Mouse (Mus musculus): ENCODE measurements around the gene Gaa. TPM values are rescaled to one million over a fixed set of nuclear protein-coding genes. Genes with fewer than 3 reads are reported as not detected.
A peak's percentile ranks its signal among the peaks of the same experiment; 100 is the strongest.

Gaa gene
- total RNA-seq, 1 experiment from 2014 or later, result 33.4 TPM

DNA sequence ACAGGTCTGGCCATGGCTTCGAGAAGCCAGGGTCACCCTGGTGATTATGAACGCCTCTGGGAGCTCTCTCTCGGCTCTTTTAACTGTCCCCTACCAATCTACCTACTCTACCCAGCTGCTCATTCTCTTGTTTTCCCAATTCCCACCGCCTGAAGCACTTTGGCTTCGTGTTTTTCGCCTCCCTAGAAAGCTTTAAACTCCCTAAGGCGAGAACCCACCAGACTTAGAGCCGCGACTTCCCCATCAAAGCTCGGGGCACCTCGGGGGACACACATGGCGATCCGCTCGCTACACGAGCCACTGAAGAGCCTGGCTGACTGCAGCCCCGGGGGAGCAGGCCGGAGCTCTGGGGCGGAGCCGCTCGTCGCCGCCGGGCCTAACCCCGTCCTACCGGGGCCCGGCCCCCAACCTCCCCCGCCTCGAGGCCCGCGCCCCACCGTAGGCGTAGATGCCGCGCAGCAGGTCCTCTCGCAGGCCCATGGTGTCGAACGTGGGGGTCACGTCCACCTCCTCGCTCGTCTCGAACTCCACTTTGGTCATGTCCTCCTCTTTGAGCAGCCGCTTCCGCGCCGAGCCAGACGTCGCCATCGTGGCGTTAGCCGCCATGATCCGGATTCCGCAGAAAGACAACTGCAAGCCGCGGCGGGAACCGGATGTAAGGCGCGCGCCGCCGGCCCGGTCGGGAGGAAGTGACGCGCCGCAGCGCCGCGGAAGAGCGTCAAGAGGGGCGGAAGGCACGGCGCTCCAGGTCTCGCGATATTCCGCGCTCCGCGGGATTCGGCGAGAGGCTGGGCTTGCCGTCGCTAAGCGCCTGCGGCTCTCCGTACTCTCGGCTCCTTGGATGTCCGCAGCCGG lies 31.9 kb downstream of the Gaa start, which contains the start of gene Eif4a3:
Eif4a3 (minus strand) TSS at position 699 of the 855 bp plus-strand sequence.
- ATAC-seq (replicated peaks; ENCODE audit: low read depth, poor library complexity, severe bottlenecking), result peak; percentile 84

DNA sequence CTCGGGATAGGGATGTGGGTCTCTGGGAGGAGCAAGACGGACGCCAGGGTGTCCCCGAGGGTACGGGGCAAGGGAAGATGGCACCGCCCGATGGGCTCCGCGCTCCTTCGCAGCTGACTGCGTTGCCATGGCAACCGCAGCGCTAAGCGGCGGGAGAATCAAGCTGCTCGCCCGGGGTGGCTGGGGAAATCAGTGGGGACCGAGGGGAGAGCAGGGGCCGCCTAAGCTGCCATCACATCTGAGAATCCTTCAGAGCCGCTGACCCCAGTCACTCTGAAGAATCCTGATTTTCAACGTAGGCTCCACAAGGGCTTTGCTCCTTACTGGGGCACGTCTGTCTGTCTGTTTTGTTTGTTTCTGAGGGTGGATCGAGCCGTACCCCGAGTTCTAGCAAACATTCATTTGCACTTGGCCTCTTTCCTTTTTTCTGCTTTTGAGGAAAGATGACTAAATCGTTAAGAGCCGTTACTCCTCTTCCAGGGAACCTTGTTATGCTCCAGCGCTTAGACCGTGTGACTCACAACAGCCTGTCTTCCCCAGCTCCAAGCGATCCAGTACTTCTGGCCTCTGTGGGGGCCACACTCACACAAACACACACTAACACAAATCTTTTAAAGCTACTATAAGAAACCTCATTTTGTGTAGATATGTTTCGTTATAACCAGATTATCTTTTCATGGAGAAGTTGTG lies 32.7 kb downstream of the Gaa start:
- ATAC-seq (replicated peaks; ENCODE audit: low read depth, poor library complexity, severe bottlenecking), result peak; percentile 48

DNA sequence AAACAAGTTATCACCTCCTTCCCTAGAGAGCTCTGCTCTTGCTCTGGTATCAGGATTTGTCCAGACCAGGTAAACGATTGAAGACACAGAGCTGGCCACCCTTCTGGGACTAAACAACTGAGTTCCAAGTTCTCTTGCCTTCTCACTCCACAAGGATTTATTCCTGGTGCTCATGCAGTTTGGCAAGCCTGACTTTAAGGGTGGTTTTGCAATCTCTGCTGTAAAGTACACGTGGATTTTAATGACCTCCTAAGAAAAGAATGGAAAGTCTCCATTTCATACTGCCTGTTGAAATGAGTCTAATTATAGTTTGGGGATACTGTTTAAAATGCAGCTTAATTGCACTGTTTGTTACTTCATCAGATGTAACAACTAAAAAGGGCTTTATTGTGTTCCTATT lies 33.3 kb downstream of the Gaa start:
- no peak for ATAC-seq (replicated peaks; ENCODE audit: low read depth, poor library complexity, severe bottlenecking)

DNA sequence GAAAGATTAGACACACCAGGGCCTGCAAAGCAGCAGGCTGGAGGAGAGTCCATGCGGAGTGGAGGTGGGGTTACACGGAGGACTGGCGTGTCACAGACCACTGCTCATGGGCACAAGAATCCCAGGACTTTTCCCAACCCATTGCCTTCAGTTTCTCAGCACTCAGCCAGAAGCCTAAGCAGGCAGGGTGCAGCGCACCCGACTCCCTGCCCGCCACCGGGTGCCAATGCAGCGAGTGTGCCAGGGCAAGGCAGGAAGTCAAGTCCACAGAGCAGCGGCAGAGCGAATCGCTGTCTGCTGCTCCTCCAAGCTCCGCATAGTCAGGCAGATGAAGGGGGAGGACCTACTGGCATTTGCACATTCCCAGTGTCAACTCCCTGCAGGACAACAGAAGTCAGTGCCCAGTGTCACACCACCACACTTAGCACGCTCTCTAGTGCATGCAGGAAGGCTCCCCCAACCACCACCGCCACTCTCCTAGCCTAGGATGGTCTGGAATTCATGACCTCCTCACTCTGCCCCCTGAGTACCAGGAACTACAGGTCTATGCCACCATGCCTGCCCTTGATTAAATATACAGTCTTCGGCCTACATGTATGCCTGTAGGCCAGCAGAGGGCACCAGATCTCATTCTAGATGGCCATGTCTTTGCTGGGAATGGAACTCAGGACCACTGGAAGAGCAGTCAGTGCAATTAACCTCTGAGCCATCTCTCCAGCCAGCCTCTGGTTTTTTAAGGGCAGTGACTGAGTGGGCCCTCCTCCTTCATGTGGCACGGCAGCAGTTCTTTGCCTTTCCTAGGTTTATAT lies 37.4 kb downstream of the Gaa start:
- peak; percentile 84 for ATAC-seq (replicated peaks; ENCODE audit: low read depth, poor library complexity, severe bottlenecking)

DNA sequence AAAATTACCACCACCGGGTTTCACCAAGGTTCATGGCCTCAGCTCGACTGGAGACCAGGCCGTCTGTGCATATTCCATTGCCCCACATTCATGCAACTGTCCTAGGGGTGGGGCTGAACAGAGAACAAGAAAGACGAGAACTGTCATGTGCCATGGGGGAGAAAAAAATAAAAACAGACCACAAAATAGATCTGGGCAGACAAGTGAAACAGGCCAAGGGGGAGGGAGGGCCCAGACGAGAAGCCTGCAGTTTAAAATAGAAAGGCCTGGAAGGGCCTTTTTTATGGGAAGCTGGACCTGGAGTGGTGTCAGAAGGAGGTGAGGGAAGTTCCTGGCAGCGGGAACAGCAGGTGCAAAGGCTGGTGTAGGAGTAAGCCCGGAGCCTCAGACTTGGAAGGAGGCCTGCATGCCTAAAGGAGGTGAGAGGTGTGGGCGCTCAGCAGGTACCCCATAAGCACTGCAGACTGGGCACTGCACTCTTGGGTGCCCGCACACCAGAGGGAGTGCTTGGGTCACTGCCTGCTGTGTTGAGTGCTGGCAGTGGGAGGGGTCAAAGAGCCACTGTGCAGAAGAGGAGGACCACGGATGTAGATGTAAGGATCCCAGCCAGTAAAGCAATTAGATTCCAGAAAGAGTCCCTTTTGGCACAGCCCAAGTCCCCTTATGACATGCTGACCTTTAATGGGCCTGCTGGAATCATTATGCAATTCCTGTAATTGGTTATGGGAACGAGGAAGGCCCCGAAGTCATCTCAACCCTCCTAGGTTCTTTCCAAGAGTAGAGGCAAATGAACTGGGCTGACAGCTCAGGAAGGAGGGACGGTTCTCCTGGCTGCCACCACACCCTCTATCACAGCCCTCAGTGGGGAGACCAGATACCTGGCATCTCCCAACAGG lies 39.3 kb downstream of the Gaa start:
- ATAC-seq (replicated peaks; ENCODE audit: low read depth, poor library complexity, severe bottlenecking), result no peak

DNA sequence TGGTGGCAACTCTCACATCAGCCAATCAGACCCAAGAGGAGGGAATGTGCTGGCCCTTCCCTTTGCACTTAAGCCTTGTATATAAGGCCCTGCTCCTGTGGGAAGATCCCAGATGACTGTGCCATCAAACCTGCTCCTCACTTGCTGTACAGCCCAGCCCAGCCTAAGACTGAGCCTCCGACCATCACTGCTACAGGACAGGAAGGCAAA lies 39.9 kb downstream of the Gaa start, which contains the start of gene Card14:
Card14 (plus strand) TSS at position 111 of the 210 bp plus-strand sequence.
- ATAC-seq (replicated peaks; ENCODE audit: low read depth, poor library complexity, severe bottlenecking), result no peak

DNA sequence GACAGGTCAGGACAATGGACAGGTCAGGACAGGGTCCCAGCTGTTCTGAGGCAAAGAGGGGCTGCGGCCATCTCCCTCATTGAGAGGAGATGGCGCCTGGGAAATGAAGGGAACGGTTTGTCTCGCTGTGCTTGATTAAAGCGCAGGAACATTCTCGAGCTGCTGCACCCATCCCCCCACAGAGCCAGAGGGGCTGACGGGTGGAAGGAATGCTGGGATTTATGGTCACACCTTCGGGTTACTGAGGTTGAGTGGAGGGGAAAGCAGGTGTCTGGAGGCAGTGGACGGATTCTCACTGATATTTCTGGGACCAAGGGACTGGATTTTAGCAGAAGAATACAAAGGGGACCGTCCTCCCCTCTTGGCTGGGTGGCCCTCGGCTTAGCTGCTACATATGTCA lies 40.2 kb downstream of the Gaa start:
- ATAC-seq (replicated peaks; ENCODE audit: low read depth, poor library complexity, severe bottlenecking), result no peak

DNA sequence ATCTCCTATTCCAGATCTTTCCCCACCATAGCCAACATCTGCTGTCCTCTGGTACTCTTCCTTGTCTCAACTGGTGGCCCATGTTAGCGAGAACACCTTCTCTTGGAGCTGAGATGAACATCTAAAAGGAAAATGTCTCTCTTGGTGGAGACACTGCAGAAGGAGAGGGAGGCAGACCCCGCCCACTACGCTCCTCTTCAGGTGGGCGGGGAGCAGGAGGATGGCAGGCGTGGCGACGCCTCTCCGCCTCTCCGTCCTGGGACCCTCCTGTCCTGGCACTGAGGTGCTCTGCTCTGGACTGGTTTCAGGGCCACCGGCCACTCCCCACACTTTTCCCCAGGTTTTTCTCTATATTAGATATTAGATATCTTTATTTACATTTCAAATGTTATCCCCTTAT lies 42.9 kb downstream of the Gaa start:
- no peak for ATAC-seq (replicated peaks; ENCODE audit: low read depth, poor library complexity, severe bottlenecking)

DNA sequence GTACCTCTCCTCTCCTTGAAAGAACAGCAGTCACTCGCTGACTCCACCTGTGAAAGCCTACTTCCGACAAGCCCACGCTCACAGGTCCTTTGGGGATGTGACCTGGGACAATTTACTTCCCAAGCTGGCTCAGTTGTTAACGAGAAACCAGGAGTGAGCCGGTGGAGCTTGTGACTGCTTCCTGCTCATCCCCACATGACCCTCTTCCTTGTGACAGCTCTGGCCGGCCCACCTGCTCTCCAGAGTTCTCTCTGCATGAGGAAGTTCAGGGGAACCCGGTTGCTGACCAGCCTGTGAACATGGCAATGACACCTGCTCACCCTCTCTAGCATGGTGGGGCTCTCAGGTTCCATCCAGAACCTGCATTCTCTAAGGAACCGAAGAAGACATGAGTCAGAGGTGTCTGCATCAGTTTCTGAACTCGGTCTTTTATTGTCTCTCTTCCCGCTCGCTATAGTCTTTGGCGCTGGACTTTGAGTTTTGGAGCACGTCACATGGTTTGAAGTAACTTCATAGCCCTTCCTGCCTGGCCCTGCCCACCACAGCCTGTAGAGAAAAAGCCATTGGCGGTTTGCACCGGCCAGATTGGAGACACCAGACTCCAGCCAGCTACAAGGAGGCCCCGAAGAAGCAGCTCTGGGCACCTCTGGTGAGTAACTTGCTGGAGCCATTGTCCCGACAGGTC lies 46.7 kb downstream of the Gaa start:
- ATAC-seq (replicated peaks; ENCODE audit: low read depth, poor library complexity, severe bottlenecking), result no peak

DNA sequence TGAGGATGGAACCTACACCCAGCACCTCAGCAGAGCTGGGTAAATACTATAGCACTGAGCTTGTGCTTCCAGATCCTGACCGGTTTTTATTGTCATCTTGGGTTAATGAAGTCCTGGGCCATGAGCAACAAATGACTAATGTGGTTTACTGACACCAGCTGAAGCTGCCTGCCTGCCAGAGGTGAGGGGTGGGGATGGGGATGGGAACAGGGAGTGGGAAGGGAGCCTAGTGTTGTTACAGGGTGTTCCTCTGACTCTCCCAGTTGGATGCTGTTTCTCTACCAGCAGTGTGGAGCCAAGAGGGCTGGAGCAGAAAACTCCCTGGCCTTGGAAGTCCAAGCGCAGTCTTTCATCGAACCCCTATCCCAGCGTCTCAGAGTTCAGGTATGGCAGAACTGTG lies 49.0 kb downstream of the Gaa start:
- no peak for ATAC-seq (replicated peaks; ENCODE audit: low read depth, poor library complexity, severe bottlenecking)

DNA sequence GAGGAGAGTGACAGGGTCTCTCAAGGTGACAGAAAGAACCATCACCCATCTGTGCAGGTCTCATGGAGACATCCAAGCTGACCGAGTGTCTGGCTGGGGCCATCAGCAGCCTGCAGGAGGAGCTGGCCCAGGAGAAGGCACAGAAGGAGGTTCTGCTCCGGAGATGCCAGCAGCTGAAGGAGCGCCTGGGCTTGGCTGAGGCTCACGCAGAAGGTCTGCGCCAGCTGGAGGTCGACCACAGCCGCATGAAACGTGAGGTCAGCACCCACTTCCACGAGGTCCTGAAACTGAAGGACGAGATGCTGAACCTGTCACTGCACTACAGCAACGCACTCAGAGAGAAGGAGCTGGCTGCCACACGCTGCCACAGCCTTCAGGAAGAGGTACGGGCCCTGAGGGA lies 54.8 kb downstream of the Gaa start:
- ATAC-seq (replicated peaks; ENCODE audit: low read depth, poor library complexity, severe bottlenecking), result no peak

DNA sequence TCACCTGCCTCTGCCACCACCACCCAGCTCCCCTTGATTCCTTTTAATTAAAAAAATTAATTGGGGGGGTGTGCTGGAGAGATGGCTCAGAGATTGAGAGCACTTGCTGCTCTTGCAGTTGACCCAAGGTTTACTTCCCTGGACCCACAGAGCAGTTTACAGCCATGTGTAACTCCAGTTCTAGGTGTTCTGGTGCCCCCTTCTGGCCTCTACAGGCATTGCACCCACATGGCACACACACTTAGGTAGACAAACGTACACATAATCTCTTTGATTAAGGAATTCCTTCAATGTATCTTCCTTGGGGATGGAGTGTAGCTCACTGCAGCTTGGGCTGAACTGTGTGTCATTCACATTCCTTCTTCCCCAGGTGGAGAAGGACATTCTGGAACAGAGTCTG lies 57.4 kb downstream of the Gaa start:
- no peak for ATAC-seq (replicated peaks; ENCODE audit: low read depth, poor library complexity, severe bottlenecking)

DNA sequence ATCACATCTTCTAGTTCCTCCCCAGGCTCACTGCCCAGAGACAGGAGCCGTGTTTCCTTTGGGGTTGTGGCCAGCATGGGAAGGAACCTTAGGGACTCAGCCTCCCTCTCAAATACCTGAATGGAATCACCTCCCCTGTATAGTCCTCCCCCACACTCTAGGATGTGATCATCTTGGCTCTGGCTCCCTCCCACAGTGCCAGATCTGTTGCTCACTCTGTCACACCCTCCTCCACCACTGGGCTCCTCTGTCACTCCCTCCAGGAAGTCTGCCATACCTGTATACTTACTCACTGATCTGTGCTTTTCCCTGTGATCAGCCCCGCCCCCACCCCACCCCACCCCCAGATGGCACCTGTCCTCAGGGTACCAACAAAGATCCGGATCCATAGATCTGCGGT lies 62.9 kb downstream of the Gaa start:
- ATAC-seq (replicated peaks; ENCODE audit: low read depth, poor library complexity, severe bottlenecking), result no peak

DNA sequence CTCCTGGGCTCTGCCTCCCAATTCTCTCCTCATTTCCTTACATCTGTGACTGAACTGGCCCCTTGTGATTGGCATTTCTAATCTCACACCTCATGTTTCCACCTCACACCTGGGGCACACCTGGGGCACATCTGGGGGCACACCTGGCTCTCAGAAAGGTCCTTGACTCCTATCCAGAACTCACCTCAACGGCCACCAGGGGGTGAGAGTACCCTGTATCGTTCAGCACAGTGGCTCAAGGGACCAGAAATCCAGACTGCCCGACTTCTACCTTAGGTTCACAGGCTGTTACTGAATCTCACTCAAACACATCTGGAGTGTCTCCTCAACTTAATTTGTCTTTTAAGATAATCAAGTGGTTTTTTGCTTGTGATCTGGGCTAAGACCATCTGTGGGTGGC lies 64.3 kb downstream of the Gaa start:
- 0 out of 2 replicates have a peak, but pooled peaks have one; percentile 15 for ATAC-seq (replicated peaks; ENCODE audit: low read depth, poor library complexity, severe bottlenecking)

Other genes with a start within 250 kb of the Gaa start
- 7.3 and 8.3 TPM in 2 replicates for gene Cbx2, start 244.9 kb upstream of the Gaa start, total RNA-seq (2017)
- 1.4 and 2.5 TPM in 2 replicates for gene Cbx8, start 226.9 kb upstream of the Gaa start, total RNA-seq (2017)
- gene Cbx4, start 181.7 kb upstream of the Gaa start, total RNA-seq (2017), result 11.3 and 24.6 TPM in 2 replicates
- gene Tbc1d16, start 39.4 kb upstream of the Gaa start, total RNA-seq (2017), result 3.5 and 4.3 TPM in 2 replicates
- gene Ccdc40, start 39.3 kb upstream of the Gaa start, total RNA-seq (2017), result 11.5 and 24.3 TPM in 2 replicates
- 212 and 226 TPM in 2 replicates for gene Eif4a3, start 32.2 kb downstream of the Gaa start, total RNA-seq (2017)
- not detected in 2 replicates for gene Card14, start 39.9 kb downstream of the Gaa start, total RNA-seq (2017)
- 4.3 and 6.7 TPM in 2 replicates for gene Sgsh, start 87.6 kb downstream of the Gaa start, total RNA-seq (2017)
- 0.44 and 1.4 TPM in 2 replicates for gene Slc26a11, start 87.7 kb downstream of the Gaa start, total RNA-seq (2017)
- 74.5 and 78.2 TPM in 2 replicates for gene Rnf213, start 125.2 kb downstream of the Gaa start, total RNA-seq (2017)
- 5.7 and 14.6 TPM in 2 replicates for gene Endov, start 223.5 kb downstream of the Gaa start, total RNA-seq (2017)

All from common myeloid progenitor, adult 5-6 weeks (primary cell).